Mouse (Mus musculus): Measurements from ENCODE around the gene Gm36210. TPM values are rescaled to one million over a fixed set of nuclear protein-coding genes. Genes with fewer than 3 reads are reported as not detected.
A peak's percentile ranks its signal among the peaks of the same experiment; 100 is the strongest.

Gene Gm36210
- total and polyA plus RNA-seq, 3 experiments = 0.15 to 0.97 TPM; not detected in 1

- no peaks in the 10 kb centered on the region; the same call in 1 of the 2 replicates for H3K79me2 ChIP-seq (ENCODE audit: control insufficient read depth, insufficient read depth, low read length, poor library complexity)
- H3K27me3 ChIP-seq (ENCODE audit: control insufficient read depth in 1 of 2, insufficient read depth in 2 of 2, low read length in 2 of 2) = no peaks in the 10 kb centered on the region
- no peaks in the 10 kb centered on the region for H3K9me3 ChIP-seq (replicated peaks; ENCODE audit: insufficient read depth, low read length)
- peak overlapping the region; percentile 86 for H3K9ac ChIP-seq (ENCODE audit: control insufficient read depth, low read depth, low read length, poor library complexity, severe bottlenecking)
- DNase-seq (ENCODE audit: low read depth, low spot score) = peak; percentile 98
- no peaks in the 10 kb centered on the region; a peak in 1 of 4 replicates for H3K36me3 ChIP-seq (ENCODE audit: control insufficient read depth in 1 of 2, insufficient read depth in 2 of 2, low read length in 2 of 2)
- peak overlapping the region; percentile 87 to 97 for H3K4me3 ChIP-seq (ENCODE audit: control insufficient read depth in 1 of 2, insufficient read depth in 1 of 2, low read depth in 2 of 2, low read length in 2 of 2)
- H3K27ac ChIP-seq (ENCODE audit: control insufficient read depth, low read depth, low read length) = peak overlapping the region; percentile 30
- H3K4me1 ChIP-seq (ENCODE audit: control insufficient read depth in 1 of 2, insufficient read depth in 2 of 2, low read length in 2 of 2) = no peaks in the 10 kb centered on the region
- TF ChIP-seq ELF1 (IDR thresholded peaks at IDR 0.05; ENCODE audit: low read depth, low read length) (peak; percentile 97), TCF12 (IDR thresholded peaks at IDR 0.05; ENCODE audit: low read depth, low read length) (peak; percentile 44; the same call in 1 of the 2 replicates), ZKSCAN1 (IDR thresholded peaks at IDR 0.05; ENCODE audit: low read depth, low read length) (no peak), GABPA (IDR thresholded peaks at IDR 0.05; ENCODE audit: low read depth, low read length) (no peak), BHLHE40 (IDR thresholded peaks at IDR 0.05; ENCODE audit: borderline replicate concordance, low read depth, low read length) (peak; percentile 60; the same call in 1 of the 2 replicates), NELFE (IDR thresholded peaks at IDR 0.05; ENCODE audit: low read depth, low read length) (peak; percentile 85), RAD21 (IDR thresholded peaks at IDR 0.05; ENCODE audit: low read depth, low read length) (no peak), E2F4 (IDR thresholded peaks at IDR 0.05; ENCODE audit: borderline replicate concordance, low read depth, low read length) (no peak), USF2 (IDR thresholded peaks at IDR 0.05; ENCODE audit: borderline replicate concordance in 1 of 2, insufficient read depth in 1 of 2, low read depth in 1 of 2, low read length in 2 of 2) (no peak), CHD2 (IDR thresholded peaks at IDR 0.05; ENCODE audit: low read length) (peak; percentile 87), ZNF384 (IDR thresholded peaks at IDR 0.05; ENCODE audit: low read depth, low read length) (no peak), CHD1 (IDR thresholded peaks at IDR 0.05; ENCODE audit: low read depth, low read length) (0 out of 2 replicates have a peak, but pooled peaks have one; percentile 25), TAL1 (IDR thresholded peaks at IDR 0.05; ENCODE audit: low read length) (no peak), EP300 (IDR thresholded peaks at IDR 0.05; ENCODE audit: low read depth in 1 of 2, low read length in 2 of 2) (no peak), USF1 (IDR thresholded peaks at IDR 0.05; ENCODE audit: low read depth, low read length) (peak; percentile 57), POLR2AphosphoS5 (IDR thresholded peaks at IDR 0.05; ENCODE audit: borderline replicate concordance, low read depth, low read length) (no peak), POLR2A (IDR thresholded peaks at IDR 0.05; ENCODE audit: control insufficient read depth in 1 of 2, insufficient read depth in 1 of 2, low read depth in 1 of 2, low read length in 2 of 2, poor library complexity in 1 of 2) (peak; percentile 48 to 91; a peak in 3 of 4 replicates), MXI1 (IDR thresholded peaks at IDR 0.05; ENCODE audit: low read depth, low read length) (peak; percentile 50), SMC3 (IDR thresholded peaks at IDR 0.05; ENCODE audit: low read depth, low read length) (no peak), RCOR1 (IDR thresholded peaks at IDR 0.05; ENCODE audit: low read depth, low read length) (no peak), UBTF (IDR thresholded peaks at IDR 0.05; ENCODE audit: borderline replicate concordance, insufficient read depth, low read depth, low read length) (no peak), KAT2A (conservative IDR thresholded peaks at IDR 0.05; ENCODE audit: low read depth, low read length) (peak; percentile 48; the same call in 1 of the 2 replicates), ZC3H11A (IDR thresholded peaks at IDR 0.05; ENCODE audit: low read depth, low read length) (no peak), NRF1 (IDR thresholded peaks at IDR 0.05; ENCODE audit: insufficient read depth, low read depth, low read length, poor library complexity, severe bottlenecking) (peak; percentile 19; the same call in 1 of the 2 replicates), ZMIZ1 (IDR thresholded peaks at IDR 0.05; ENCODE audit: low read depth, low read length) (peak; percentile 88), SIN3A (IDR thresholded peaks at IDR 0.05; ENCODE audit: low read length) (peak; percentile 88), ETS1 (IDR thresholded peaks at IDR 0.05; ENCODE audit: low read depth, low read length) (no peak; the same call in 1 of the 2 replicates), JUND (IDR thresholded peaks at IDR 0.05; ENCODE audit: low read depth, low read length) (no peak), TBP (IDR thresholded peaks at IDR 0.05; ENCODE audit: low read depth, low read length) (peak; percentile 89; the same call in 1 of the 2 replicates), GATA1 (IDR thresholded peaks at IDR 0.05; ENCODE audit: low read depth, low read length) (no peak), HCFC1 (IDR thresholded peaks at IDR 0.05; ENCODE audit: low read depth, low read length) (peak; percentile 78), MAX (IDR thresholded peaks at IDR 0.05; ENCODE audit: low read length) (no peak), MAFK (IDR thresholded peaks at IDR 0.05; ENCODE audit: borderline replicate concordance, low read depth, low read length) (no peak), CTCF (IDR thresholded peaks at IDR 0.05 in 2 of 3, conservative IDR thresholded peaks at IDR 0.05 in 1 of 3; ENCODE audit: control insufficient read depth in 1 of 3, insufficient read depth in 1 of 3, low read depth in 2 of 3, low read length in 3 of 3, poor library complexity in 1 of 3, severe bottlenecking in 1 of 3) (no peak), MAZ (IDR thresholded peaks at IDR 0.05; ENCODE audit: low read depth, low read length) (no peak)
These were observed 40.5 kb downstream of the Gm36210 start for GRCm38 (mm10) chr7:4865579-4866493.

Data from MEL (cell line).